Mouse (Mus musculus) embryonic facial prominence, embryonic 10.5 days (tissue): ENCODE results near the gene Cadps. TPM values are rescaled to one million over a fixed set of nuclear protein-coding genes. Genes with fewer than 3 reads are reported as not detected.

Source experiments
- DNase-seq: peaks from one replicate; pipeline ENCODE4 v3.0.0-alpha.2; 2017; ENCODE audit warnings: low spot score
- H3K27ac ChIP-seq: fragments of 300-500 bp; sonication (generic); replicated peaks from 2 replicates; pipeline ENCODE4 v1.5.1; 2016; ENCODE audit warnings: mild to moderate bottlenecking
- H3K27me3 ChIP-seq: fragments of 300-500 bp; sonication (generic); replicated peaks from 2 replicates; pipeline ENCODE4 v1.6.1; 2016; ENCODE audit warnings: low read depth, mild to moderate bottlenecking; ENCODE audit not compliant: poor library complexity, severe bottlenecking
- H3K36me3 ChIP-seq: fragments of 300-500 bp; sonication (generic); replicated peaks from 2 replicates; pipeline ENCODE4 v1.6.1; 2016; ENCODE audit warnings: mild to moderate bottlenecking, moderate library complexity
- H3K4me1 ChIP-seq: fragments of 300-500 bp; sonication (generic); 2 replicates; pipeline ENCODE4 v1.6.1; 2016
- H3K4me3 ChIP-seq: fragments of 300-500 bp; sonication (generic); 2 replicates; pipeline ENCODE4 v1.5.1; 2016; ENCODE audit warnings: mild to moderate bottlenecking, moderate library complexity
- H3K9me3 ChIP-seq: fragments of 300-500 bp; sonication (generic); 2 replicates; pipeline ENCODE4 v1.6.1; 2016; ENCODE audit warnings: mild to moderate bottlenecking
- WGBS: fragments of 180-500 bp; shearing (Covaris S2); methylation state at CpG from one replicate; pipeline ENCODE4 v1.1.7; 2016; 5-methylcytosine and 5-hydroxymethylcytosine counted together
- polyA plus RNA-seq: library from polyadenylated mRNA; unstranded; fragments of >200 nt; fragmentation: Nextera tagmentation; extraction: Ambion mirVana; gene quantifications from 2 replicates; pipeline ENCODE4 v1.2.1, GENCODE M21; 2016

Cadps gene
- polyA plus RNA-seq, 1 experiment from 2014 or later, result 2.6 TPM

DNA sequence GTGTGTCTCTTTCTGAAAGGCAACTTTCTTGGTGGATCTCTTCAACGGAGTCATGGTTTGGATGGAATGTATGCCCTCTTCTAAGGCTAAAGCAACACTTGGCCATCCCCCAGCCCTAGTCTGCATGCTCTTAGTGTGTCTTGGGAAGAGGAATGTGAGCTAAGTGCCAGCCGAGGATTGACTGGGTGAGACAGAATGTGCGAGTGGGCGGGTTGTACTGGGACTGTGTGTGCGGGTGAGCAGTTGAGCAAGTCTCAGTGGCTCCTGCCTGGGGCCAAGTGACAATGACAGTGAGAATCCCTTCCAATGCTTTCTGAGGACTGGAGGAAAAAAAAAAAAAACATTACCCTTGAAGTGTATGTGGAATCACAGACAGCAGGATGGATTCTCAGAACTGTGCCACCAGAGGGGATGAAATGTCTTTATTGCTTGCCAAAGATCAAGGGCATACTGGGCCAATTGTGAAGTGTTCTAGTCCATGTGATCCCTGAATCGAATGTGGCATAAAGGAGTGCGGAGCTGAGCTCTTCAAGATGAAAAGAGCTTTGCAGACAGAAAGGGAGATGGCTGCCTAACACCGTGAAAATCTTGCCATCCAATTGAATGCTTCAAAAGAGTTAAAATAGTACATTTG is 394.7 kb downstream of the Cadps start:
- H3K9me3 ChIP-seq, result no peaks in the 10 kb centered on the region
- H3K36me3 ChIP-seq, result no peaks in the 10 kb centered on the region
- H3K27ac ChIP-seq, result no peak overlapping the region
- no peaks in the 10 kb centered on the region for H3K27me3 ChIP-seq
- WGBS, result 82% methylated on average over 8 of the region's 8 CpGs
- H3K4me1 ChIP-seq, result no peaks in the 10 kb centered on the region
- H3K4me3 ChIP-seq, result no peak overlapping the region
- no peak for DNase-seq

DNA sequence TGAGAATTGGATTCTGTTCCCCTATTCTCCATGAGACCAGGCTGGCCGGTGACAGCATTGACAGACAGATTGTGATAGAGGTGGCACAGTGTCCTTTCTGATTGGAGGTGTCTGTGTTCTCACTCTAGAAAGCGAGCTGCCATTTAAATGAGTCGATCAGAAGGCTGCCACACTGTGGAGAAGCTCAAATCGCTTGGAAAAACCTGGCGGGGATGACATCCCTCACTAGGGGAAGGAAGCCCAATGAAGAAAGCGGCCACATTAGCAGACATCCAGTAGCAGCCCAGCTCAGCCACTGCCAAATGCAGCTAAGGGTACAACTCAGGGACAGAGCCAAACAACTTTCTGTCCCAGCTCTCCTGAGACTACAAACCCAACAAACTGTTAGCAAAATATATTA is 397.6 kb downstream of the Cadps start:
- H3K27ac ChIP-seq, result no peak overlapping the region
- no peak for DNase-seq
- 66% methylated on average over 6 of the region's 6 CpGs for WGBS

DNA sequence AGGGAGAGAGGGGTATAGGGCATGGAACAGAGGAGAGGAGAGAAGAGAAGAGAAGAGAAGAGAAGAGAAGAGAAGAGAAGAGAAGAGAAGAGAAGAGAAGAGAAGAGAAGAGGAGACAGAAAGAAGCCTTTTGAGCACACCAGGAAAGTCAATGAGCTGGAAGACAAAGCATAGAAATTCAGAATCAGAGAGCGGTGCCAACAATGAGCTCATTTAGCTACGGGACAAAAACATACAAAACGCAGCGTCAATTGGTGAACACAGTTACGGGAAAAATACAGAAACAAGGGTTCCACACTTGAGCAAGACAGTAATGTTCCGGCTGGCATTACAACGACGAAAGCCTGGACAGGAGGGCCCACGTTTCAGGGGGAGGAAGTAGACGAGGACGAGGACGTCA is 412.6 kb downstream of the Cadps start:
- H3K9me3 ChIP-seq, result no peaks in the 10 kb centered on the region
- DNase-seq, result no peak
- no peaks in the 10 kb centered on the region for H3K36me3 ChIP-seq
- no peak overlapping the region for H3K4me3 ChIP-seq
- H3K4me1 ChIP-seq, result no peaks in the 10 kb centered on the region
- peaks cover 23% of the 10 kb centered on the region for H3K27me3 ChIP-seq
- no peak overlapping the region for H3K27ac ChIP-seq
- 88% methylated on average over 12 of the region's 12 CpGs for WGBS

More for the DNA sequence above, 397.6 kb downstream of the Cadps start:
- no peaks in the 10 kb centered on the region for H3K4me1 ChIP-seq
- H3K9me3 ChIP-seq, result no peaks in the 10 kb centered on the region
- no peaks in the 10 kb centered on the region for H3K36me3 ChIP-seq
- no peaks in the 10 kb centered on the region for H3K27me3 ChIP-seq
- H3K4me3 ChIP-seq, result no peak overlapping the region

DNA sequence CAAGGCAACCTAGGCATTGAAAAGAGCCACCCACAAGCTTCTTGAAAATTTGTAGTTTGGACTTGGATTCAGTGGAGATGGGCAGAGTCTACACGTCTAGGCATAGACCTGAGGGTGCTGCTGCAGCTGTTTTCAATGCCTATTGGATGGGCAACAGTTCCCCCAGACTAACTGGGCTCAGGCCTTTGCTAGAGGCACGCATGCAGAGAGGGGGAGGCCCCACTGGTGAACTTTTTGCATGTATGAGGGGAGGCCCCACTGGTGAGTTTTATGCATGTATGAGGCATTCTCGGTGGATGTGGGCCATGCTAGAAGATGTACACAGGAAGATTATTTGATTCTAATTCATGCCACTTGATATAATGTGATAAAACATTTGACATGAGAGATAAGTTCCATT is 413.1 kb downstream of the Cadps start:
- no peak for DNase-seq
- Histone ChIP-seq H3K4me1 (no peaks in the 10 kb centered on the region), H3K9me3 (no peaks in the 10 kb centered on the region), H3K27ac (no peak overlapping the region), H3K4me3 (no peak overlapping the region), H3K36me3 (no peaks in the 10 kb centered on the region), H3K27me3 (peaks cover 28% of the 10 kb centered on the region)
- 83% methylated on average over 3 of the region's 3 CpGs for WGBS

DNA sequence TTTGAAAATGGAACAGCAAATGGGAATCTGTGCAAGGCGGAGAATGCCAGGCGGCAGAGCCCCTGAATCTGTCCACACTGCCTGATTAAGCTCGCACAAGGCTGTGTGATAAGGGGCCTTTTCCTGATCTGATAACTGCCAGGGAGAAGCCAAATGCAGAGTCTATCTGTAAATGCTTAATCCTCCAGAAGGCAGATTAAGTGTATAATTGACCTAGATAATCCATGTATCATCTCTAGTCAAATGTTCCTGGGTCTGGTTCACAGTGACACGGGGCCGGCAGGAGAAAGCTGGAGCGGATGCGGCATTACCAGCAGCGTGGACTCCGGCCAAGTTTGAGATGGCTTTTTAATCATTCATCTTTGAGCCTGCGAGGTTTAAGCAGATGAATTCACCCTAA is 416.3 kb downstream of the Cadps start:
- Histone ChIP-seq H3K27ac (no peak overlapping the region), H3K4me3 (no peak overlapping the region), H3K36me3 (no peaks in the 10 kb centered on the region), H3K4me1 (no peaks in the 10 kb centered on the region), H3K9me3 (no peaks in the 10 kb centered on the region), H3K27me3 (peaks cover 40% of the 10 kb centered on the region)
- DNase-seq, result no peak
- WGBS, result 86% methylated on average over 10 of the region's 10 CpGs

DNA sequence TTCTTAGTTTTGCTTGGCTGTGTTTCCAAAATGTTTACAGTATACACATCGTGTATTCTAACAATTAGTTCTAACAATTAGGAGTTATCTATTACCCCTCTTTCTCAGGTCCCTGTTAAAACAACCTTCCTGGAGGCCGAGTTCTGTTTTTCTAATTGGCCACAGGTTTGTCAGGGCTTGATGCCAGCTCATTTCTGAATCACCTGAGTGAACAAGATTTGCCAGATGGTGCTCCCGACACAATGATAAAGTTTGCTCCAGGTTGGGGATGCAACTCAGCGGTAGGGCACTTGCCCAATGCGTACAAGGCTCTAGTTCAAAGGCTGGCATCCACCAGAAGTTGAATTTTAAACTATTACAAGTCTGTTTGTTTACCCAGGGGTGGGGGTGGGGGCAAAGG is 417.7 kb downstream of the Cadps start:
- no peaks in the 10 kb centered on the region for H3K36me3 ChIP-seq
- 71% methylated on average over 5 of the region's 5 CpGs for WGBS
- H3K9me3 ChIP-seq, result no peaks in the 10 kb centered on the region
- no peak overlapping the region for H3K4me3 ChIP-seq
- no peak for DNase-seq
- no peaks in the 10 kb centered on the region for H3K4me1 ChIP-seq
- peaks cover 44% of the 10 kb centered on the region for H3K27me3 ChIP-seq
- no peak overlapping the region for H3K27ac ChIP-seq

DNA sequence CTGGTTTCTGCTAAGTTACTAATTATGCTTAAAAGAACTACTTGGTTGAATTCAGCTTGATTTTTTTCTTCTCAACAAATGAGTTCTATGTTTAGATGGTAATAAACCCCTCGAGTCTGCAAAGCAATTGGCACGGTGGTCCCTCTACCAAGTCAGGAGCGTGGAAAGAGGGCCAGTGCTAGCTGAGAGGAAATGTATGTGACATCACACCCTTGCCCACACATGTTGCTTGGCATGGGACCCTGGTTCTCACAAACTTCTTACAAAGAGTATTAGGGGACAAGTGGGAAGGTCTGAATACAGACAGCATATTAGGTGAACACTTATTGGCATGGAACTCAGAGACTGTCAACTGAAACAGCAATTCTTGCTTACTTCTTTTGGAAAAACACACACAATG is 418.2 kb downstream of the Cadps start:
- Histone ChIP-seq H3K27me3 (peaks cover 45% of the 10 kb centered on the region), H3K9me3 (no peaks in the 10 kb centered on the region), H3K4me3 (no peak overlapping the region), H3K4me1 (no peaks in the 10 kb centered on the region), H3K36me3 (no peaks in the 10 kb centered on the region), H3K27ac (no peak overlapping the region)
- 85% methylated on average over 3 of the region's 3 CpGs for WGBS
- no peak for DNase-seq

DNA sequence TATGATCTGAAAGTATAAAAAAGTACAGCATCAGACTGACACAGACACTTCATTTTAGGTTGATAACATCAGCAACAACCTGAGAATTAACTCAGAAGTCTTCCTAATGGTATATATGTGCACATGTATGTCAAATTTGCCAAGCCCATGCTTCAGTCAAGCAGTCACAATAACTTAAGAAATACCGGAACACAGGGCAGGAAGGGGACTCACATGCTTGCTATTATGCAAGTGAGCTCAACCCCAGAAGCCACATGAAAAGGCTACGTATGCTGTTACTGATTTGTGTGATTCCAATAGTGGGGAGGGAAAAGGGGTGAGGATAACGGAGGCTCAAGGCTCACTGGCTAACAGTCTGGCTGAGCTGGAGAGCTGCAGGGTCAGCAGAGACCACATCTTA is 418.8 kb downstream of the Cadps start:
- Histone ChIP-seq H3K4me3 (no peak overlapping the region), H3K4me1 (no peaks in the 10 kb centered on the region), H3K9me3 (no peaks in the 10 kb centered on the region), H3K27ac (no peak overlapping the region), H3K36me3 (no peaks in the 10 kb centered on the region), H3K27me3 (peaks cover 48% of the 10 kb centered on the region)
- 61% methylated on average over 3 of the region's 3 CpGs for WGBS
- DNase-seq, result no peak

DNA sequence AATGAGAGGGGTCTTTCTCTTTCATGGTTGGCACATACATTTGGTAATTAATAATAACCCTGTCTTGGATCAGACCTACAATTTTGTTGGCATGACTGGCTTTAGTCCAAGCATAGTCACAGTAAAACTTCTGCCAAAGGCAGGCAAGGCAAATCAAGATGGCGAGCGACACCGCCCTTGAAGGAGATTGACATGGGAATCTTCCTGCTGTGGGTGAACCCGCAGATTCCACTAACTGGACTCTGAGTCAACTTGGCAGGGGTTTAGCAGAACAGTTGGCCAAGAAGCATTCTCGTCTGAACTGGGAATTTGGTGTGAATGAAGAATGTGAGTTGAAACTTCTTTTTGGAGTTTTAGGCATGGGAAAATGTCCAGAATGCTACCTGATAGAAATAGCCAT is 422.8 kb downstream of the Cadps start:
- DNase-seq, result no peak
- Histone ChIP-seq H3K27ac (no peak overlapping the region), H3K4me3 (no peak overlapping the region), H3K4me1 (no peaks in the 10 kb centered on the region), H3K9me3 (no peaks in the 10 kb centered on the region), H3K36me3 (no peaks in the 10 kb centered on the region), H3K27me3 (peaks cover 72% of the 10 kb centered on the region)
- 91% methylated on average over 5 of the region's 5 CpGs for WGBS

DNA sequence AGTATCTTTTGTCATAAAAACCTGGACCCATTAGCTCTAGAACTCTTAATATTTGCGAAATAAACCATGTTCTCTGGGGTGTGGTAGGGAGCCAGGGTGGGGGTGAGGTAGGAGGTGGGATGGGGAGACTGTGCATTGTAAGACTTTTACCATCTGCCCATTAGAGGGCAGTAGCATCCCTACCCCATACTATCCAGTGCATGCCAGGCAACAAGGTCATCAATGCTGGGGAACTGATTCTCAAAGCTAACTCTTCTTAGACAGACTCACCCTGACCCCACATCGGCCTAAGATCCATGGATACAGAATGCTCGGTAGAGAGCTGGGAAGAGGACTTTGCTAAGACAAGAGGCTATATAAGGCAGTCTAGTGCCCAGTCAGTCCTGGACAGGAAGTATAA is 425.3 kb downstream of the Cadps start:
- Histone ChIP-seq H3K9me3 (no peaks in the 10 kb centered on the region), H3K27ac (no peak overlapping the region), H3K27me3 (peaks cover 76% of the 10 kb centered on the region), H3K4me3 (no peak overlapping the region), H3K4me1 (peaks cover 20% of the 10 kb centered on the region), H3K36me3 (no peaks in the 10 kb centered on the region)
- 77% methylated on average over 3 of the region's 3 CpGs for WGBS
- no peak for DNase-seq

DNA sequence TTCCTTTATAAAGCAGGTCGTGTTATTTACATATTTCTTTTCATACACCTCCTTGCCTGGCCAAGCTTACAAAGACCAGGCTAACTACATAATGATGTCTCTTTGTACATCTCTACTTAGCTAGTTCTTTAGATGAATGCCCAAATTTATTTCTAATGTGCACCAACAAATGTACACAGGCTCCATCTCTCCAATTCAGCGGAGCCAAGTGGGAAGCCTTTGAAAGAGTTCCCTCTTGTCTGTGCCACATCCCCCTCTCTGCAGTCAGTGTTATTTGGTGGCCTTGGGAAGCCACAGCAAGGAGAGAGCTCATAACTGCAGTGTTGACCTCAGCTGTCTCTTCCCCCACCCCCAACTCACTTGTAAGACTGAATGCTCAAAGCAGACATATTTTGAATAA is 428.6 kb downstream of the Cadps start:
- 53% methylated on average over 2 of the region's 2 CpGs for WGBS
- Histone ChIP-seq H3K36me3 (no peaks in the 10 kb centered on the region), H3K9me3 (no peaks in the 10 kb centered on the region), H3K27ac (no peak overlapping the region), H3K4me3 (no peak overlapping the region), H3K4me1 (peaks cover 50% of the 10 kb centered on the region), H3K27me3 (peaks cover 93% of the 10 kb centered on the region)
- DNase-seq, result no peak

DNA sequence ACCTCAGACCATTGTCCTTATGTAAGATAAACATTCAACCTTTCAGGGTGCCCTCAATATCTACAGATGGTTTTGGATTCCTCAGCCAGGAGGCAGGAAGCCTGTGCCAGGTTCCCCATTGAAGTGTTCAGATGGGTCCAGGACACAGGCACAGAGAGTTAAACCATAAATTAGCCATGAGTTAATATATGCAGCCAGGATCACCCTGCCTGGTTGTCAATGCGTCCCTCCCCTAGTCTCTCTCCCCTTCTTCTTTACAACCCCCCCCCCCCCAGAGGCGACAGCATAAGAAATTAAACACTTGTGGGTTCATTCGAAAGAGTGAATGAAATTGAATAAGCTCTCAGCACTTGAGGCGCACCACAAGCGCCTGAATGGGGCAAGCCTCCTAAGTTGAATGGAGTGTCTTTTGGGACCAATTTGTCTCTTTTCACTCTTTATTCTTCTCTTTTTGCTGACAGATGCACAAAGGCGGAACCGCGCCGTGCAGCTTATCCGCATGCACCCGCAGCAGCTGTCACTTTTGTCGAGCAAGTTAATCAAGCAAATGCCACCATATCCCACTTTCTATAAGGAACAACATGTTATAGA is 429.5 kb downstream of the Cadps start:
- peak; percentile 32 for DNase-seq
- Histone ChIP-seq H3K27ac (peak overlapping the region; percentile 52; the same call in 1 of the 2 replicates), H3K4me1 (peaks cover 60% of the 10 kb centered on the region), H3K27me3 (peaks cover 93% of the 10 kb centered on the region), H3K9me3 (no peaks in the 10 kb centered on the region), H3K36me3 (no peaks in the 10 kb centered on the region), H3K4me3 (no peak overlapping the region)
- WGBS, result 35% methylated on average over 12 of the region's 12 CpGs

DNA sequence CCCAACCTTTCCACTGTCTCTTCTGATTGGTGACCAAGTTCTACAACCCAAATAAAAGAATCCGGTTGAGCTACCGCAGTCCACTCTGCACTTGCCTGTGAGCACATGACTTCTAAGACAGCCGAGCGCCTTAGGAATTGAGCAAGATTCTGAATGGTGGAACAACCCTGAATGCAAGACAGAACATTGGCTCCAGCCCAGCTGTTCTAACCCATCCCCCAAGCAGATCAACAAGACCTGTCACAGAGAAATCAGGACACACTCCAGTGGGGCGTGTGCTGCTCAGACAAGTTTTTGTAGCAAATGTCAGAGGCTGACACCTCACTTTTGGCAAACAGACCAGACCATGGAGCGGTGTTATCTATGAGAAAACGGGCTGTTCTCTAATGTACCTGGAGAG is 431.7 kb downstream of the Cadps start:
- peaks cover 73% of the 10 kb centered on the region for H3K4me1 ChIP-seq
- 62% methylated on average over 7 of the region's 7 CpGs for WGBS
- H3K9me3 ChIP-seq, result no peaks in the 10 kb centered on the region
- H3K36me3 ChIP-seq, result no peaks in the 10 kb centered on the region
- H3K4me3 ChIP-seq, result no peak overlapping the region
- no peak for DNase-seq
- peaks cover 93% of the 10 kb centered on the region for H3K27me3 ChIP-seq
- H3K27ac ChIP-seq, result no peak overlapping the region
